Mouse (Mus musculus): Measurements from ENCODE around the gene Shq1.
A peak's percentile ranks its signal among the peaks of the same experiment; 100 is the strongest.

GRCm38 (mm10) chr6:100709483-100709882 is 38.5 kb upstream of the Shq1 start:
- no peak for TF ChIP-seq CTCF (IDR thresholded peaks at IDR 0.05; ENCODE audit: control insufficient read depth, insufficient read depth, insufficient read length)
- no peak for TF ChIP-seq MYOD1 (IDR thresholded peaks at IDR 0.05; ENCODE audit: control insufficient read depth, insufficient read length, low read depth)
- TF ChIP-seq MAX (IDR thresholded peaks at IDR 0.05) = peak; percentile 20

Measured in C2C12 (cell line).